Mouse (Mus musculus): ENCODE results near the gene Cpne5. TPM values are rescaled to one million over a fixed set of nuclear protein-coding genes. Genes with fewer than 3 reads are reported as not detected.

The Cpne5 gene
- polyA plus RNA-seq, 2 experiments: 14.7 TPM

DNA sequence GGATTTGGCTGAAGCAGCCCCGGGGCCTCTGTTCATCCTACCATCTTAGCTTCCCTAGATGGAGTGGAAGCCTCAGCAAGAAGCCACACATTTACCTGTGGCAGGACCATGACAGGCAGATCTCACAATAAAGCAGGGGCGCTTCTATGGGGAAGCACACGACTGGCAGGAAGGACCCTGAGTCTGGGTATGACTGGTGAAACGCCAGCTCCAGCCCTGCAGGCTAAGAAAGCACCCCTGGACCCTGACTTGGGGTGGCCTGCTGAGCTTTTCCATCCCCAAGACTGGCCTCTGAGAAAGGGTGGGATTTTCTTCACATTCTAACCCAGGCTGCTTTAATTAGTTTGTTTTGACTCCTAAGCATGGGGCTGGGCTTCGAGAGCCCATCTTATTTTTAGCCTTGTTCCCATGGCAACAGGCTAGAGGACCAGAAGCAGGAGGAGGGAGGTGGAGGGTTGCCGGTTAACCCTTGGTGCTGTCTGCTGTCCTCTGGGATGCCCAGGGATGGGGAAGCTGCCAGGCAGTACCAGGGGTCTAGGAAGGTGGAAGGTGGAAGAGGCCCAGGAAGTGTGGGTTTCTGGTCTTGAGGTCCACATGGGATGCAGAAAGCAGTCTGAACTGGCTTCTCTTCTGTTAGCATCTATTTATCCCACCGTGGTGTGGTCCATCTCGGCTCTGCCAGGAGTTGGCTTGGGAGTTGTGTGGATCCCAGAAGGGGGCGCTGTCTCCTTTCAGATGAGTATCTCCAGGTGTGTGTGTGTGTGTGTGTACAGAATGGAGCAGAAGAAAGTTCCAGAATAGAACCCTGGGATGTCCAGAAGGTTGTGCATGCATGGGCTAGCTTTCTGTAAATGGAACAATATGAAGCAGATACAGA lies 61.3 kb downstream of the Cpne5 start:
- H3K27ac ChIP-seq (replicated peaks; ENCODE audit: low read depth, low read length): 0 out of 2 replicates have a peak overlapping the region, but pooled peaks have one; percentile 35
- H3K36me3 ChIP-seq (ENCODE audit: control insufficient read depth, insufficient read depth, low read length): no peaks in the 10 kb centered on the region
- 20% methylated on average over 9 of the region's 9 CpGs for WGBS
- ATAC-seq (ENCODE audit: low FRiP score, low read depth) (peak; percentile 72), DNase-seq (ENCODE audit: low spot score) (peak; percentile 35)
- no peak overlapping the region for H3K4me2 ChIP-seq (replicated peaks; ENCODE audit: low read depth, low read length, severe bottlenecking)
- no peak for TF ChIP-seq POLR2A (IDR thresholded peaks at IDR 0.05; ENCODE audit: borderline replicate concordance, extremely low read depth, insufficient read depth, insufficient read length)
- no peak overlapping the region for H3K4me3 ChIP-seq (replicated peaks; ENCODE audit: low read length)
- no peaks in the 10 kb centered on the region for H3K27me3 ChIP-seq (ENCODE audit: control insufficient read depth, insufficient read depth, low read length)
- H3K4me1 ChIP-seq (ENCODE audit: control insufficient read depth, insufficient read depth, low read length): no peaks in the 10 kb centered on the region
- H3K9ac ChIP-seq (ENCODE audit: low read depth, low read length, severe bottlenecking): no peak overlapping the region
- H3K9me3 ChIP-seq (ENCODE audit: control insufficient read depth, low read length): no peaks in the 10 kb centered on the region

DNA sequence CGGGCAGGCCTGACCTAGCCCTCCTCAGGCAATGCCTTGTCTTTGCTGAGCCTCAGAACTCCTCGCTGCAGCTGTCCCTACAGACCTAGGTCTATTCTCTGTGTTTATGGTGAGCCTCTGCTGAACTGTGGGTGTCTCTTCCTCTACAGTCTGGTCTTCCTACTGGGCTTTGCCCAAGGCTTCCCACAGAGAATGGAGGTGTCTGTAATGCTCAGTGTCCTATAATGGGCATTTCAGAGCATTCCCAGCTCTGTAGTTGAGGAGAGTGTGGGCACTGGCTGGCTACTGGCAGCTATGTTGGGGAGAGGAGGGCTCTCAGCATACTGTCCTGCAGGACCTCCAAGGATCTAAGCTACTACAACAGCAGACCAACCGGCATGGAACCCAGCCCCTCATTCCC lies 62.3 kb downstream of the Cpne5 start:
- ATAC-seq (ENCODE audit: low FRiP score, low read depth): no peak
- Histone ChIP-seq H3K9me3 (ENCODE audit: control insufficient read depth, low read length) (no peaks in the 10 kb centered on the region), H3K9ac (ENCODE audit: low read depth, low read length, severe bottlenecking) (no peak overlapping the region), H3K4me1 (ENCODE audit: control insufficient read depth, insufficient read depth, low read length) (no peaks in the 10 kb centered on the region), H3K27me3 (ENCODE audit: control insufficient read depth, insufficient read depth, low read length) (no peaks in the 10 kb centered on the region), H3K4me3 (replicated peaks; ENCODE audit: low read length) (no peak overlapping the region), H3K27ac (replicated peaks; ENCODE audit: low read depth, low read length) (no peak overlapping the region), H3K36me3 (ENCODE audit: control insufficient read depth, insufficient read depth, low read length) (no peaks in the 10 kb centered on the region), H3K4me2 (replicated peaks; ENCODE audit: low read depth, low read length, severe bottlenecking) (no peak overlapping the region)
- WGBS: 73% methylated on average over 3 of the region's 3 CpGs
- no peak for DNase-seq (ENCODE audit: low spot score)
- TF ChIP-seq POLR2A (IDR thresholded peaks at IDR 0.05; ENCODE audit: borderline replicate concordance, extremely low read depth, insufficient read depth, insufficient read length): no peak

GRCm38 (mm10) chr17:29173165-29173564 lies 64.8 kb downstream of the Cpne5 start:
- H3K27me3 ChIP-seq (ENCODE audit: control insufficient read depth, insufficient read depth, low read length): no peaks in the 10 kb centered on the region
- H3K36me3 ChIP-seq (ENCODE audit: control insufficient read depth, insufficient read depth, low read length): no peaks in the 10 kb centered on the region
- no peaks in the 10 kb centered on the region for H3K9me3 ChIP-seq (ENCODE audit: control insufficient read depth, low read length)
- ATAC-seq (ENCODE audit: low FRiP score, low read depth) (no peak), DNase-seq (ENCODE audit: low spot score) (no peak)
- H3K4me1 ChIP-seq (ENCODE audit: control insufficient read depth, insufficient read depth, low read length): no peaks in the 10 kb centered on the region
- H3K27ac ChIP-seq (replicated peaks; ENCODE audit: low read depth, low read length): no peak overlapping the region
- H3K4me3 ChIP-seq (replicated peaks; ENCODE audit: low read length): no peak overlapping the region
- H3K9ac ChIP-seq (ENCODE audit: low read depth, low read length, severe bottlenecking): no peak overlapping the region
- H3K4me2 ChIP-seq (replicated peaks; ENCODE audit: low read depth, low read length, severe bottlenecking): no peak overlapping the region
- no peak for TF ChIP-seq POLR2A (IDR thresholded peaks at IDR 0.05; ENCODE audit: borderline replicate concordance, extremely low read depth, insufficient read depth, insufficient read length)
- 70% methylated on average over 6 of the region's 8 CpGs for WGBS

- Histone ChIP-seq H3K27ac (replicated peaks; ENCODE audit: low read depth, low read length) (no peak overlapping the region), H3K27me3 (ENCODE audit: control insufficient read depth, insufficient read depth, low read length) (no peaks in the 10 kb centered on the region), H3K9me3 (ENCODE audit: control insufficient read depth, low read length) (no peaks in the 10 kb centered on the region), H3K4me1 (ENCODE audit: control insufficient read depth, insufficient read depth, low read length) (no peaks in the 10 kb centered on the region), H3K4me2 (replicated peaks; ENCODE audit: low read depth, low read length, severe bottlenecking) (no peak overlapping the region), H3K9ac (ENCODE audit: low read depth, low read length, severe bottlenecking) (no peak overlapping the region), H3K36me3 (ENCODE audit: control insufficient read depth, insufficient read depth, low read length) (no peaks in the 10 kb centered on the region), H3K4me3 (replicated peaks; ENCODE audit: low read length) (no peak overlapping the region)
- WGBS: 42% methylated on average over 10 of the region's 10 CpGs
- ATAC-seq (ENCODE audit: low FRiP score, low read depth) (no peak), DNase-seq (ENCODE audit: low spot score) (no peak)
- no peak for TF ChIP-seq POLR2A (IDR thresholded peaks at IDR 0.05; ENCODE audit: borderline replicate concordance, extremely low read depth, insufficient read depth, insufficient read length)
Observed at GRCm38 (mm10) chr17:29172062-29172461, 65.9 kb downstream of the Cpne5 start.

DNA sequence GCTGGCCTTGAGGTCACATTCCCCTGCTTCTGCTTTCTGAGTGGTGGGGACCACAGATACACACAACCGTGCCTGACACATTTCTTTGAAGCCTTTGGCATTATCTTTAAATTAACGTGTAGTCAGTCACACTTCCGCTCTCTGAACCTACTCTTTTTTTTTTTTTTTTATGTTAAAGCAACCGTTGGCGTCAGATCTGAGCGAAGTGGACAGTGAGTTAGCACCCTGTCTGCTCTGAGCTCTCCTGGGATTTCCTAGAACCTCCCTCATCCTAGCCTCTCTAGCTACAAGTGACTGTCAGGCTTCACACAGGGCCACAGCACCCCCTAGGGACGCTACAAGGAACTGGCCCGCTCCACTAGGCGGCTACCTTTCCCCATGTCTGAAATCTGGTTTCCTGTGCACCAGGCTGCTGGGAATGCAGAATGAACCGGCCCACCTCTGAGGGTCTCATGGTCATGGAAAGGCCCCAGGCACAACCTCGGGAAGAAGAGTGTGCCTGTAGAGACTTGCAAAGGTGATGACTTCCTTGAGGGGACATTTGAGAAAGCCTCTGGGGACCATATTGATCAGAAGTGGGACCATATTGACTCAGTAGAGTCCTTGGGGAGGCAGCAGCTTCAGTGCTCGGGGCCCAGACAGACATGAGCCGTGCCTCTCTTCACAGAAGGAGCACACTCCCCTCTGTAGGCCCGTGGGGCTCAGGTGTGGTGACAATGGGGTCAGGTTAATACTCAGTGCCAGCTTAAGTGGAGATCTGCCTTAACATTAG lies 66.8 kb downstream of the Cpne5 start:
- Histone ChIP-seq H3K9me3 (ENCODE audit: control insufficient read depth, low read length) (no peaks in the 10 kb centered on the region), H3K4me2 (replicated peaks; ENCODE audit: low read depth, low read length, severe bottlenecking) (no peak overlapping the region), H3K4me3 (replicated peaks; ENCODE audit: low read length) (no peak overlapping the region), H3K9ac (ENCODE audit: low read depth, low read length, severe bottlenecking) (no peak overlapping the region), H3K36me3 (ENCODE audit: control insufficient read depth, insufficient read depth, low read length) (no peaks in the 10 kb centered on the region), H3K4me1 (ENCODE audit: control insufficient read depth, insufficient read depth, low read length) (no peaks in the 10 kb centered on the region), H3K27me3 (ENCODE audit: control insufficient read depth, insufficient read depth, low read length) (no peaks in the 10 kb centered on the region), H3K27ac (replicated peaks; ENCODE audit: low read depth, low read length) (no peak overlapping the region)
- DNase-seq (ENCODE audit: low spot score) (peak; percentile 79), ATAC-seq (ENCODE audit: low FRiP score, low read depth) (0 out of 2 replicates have a peak, but pooled peaks have one; percentile 36)
- WGBS: 24% methylated on average over 14 of the region's 14 CpGs
- no peak for TF ChIP-seq POLR2A (IDR thresholded peaks at IDR 0.05; ENCODE audit: borderline replicate concordance, extremely low read depth, insufficient read depth, insufficient read length)

All from limb, embryonic 14.5 days (tissue).